Mouse (Mus musculus): ENCODE results near the gene Enox1. TPM values are rescaled to one million over a fixed set of nuclear protein-coding genes. Genes with fewer than 3 reads are reported as not detected.

Enox1 gene
- polyA plus RNA-seq (2012; rRNA removed; ENCODE audit: low replicate concordance) = 2.1 and 3.1 TPM in 2 replicates

DNA sequence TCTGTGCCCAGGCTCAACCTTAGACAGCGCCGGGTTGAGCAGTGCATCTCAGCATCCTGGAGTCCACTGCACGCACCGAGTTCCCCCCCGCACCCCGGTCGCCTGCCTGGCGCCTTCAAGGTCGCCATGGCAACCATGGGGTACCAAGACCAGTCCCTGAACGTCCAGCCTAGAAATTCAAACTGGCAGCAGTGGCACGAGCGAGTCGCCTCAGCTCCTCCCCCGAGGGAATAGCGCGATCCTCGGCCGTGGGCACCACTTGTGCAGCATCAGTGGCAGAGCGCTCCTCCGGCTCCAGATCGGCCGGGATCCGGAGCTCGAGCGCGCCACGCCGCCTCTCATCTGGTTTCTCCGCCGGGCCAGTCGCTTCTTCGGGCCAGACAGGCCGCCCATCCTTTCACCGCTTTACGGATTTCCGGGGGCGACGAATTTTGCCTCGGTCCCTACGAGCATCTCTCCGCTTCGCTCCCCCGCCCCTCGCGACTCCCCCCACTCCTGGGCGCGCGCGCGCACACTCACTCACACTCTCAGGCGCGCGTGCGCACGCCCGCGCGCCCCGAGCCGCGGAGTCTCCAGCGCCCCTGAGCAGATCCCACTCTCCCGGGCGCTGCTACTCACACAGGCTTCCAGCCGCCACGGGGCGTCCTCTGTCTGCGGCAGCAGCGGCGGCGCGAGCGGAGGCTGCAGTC is at the start of gene Enox1:
Gene Enox1 (plus strand): TSS at position 542 of the 689 bp plus-strand sequence.

Other genes starting within 250 kb of the Enox1 start
- gene Ccdc122, start 120.0 kb upstream of the Enox1 start, polyA plus RNA-seq (2012; rRNA removed; ENCODE audit: low replicate concordance) = 2.8 and 2.9 TPM in 2 replicates
- 13.5 and 13.6 TPM in 2 replicates for gene Lacc1, start 119.9 kb upstream of the Enox1 start, polyA plus RNA-seq (2012; rRNA removed; ENCODE audit: low replicate concordance)